Mouse (Mus musculus) effector memory CD4-positive, alpha-beta T cell, adult 7 months (primary cell): ENCODE results near the gene Poldip2. TPM values are rescaled to one million over a fixed set of nuclear protein-coding genes. Genes with fewer than 3 reads are reported as not detected.

ENCODE experiments used
- polyA plus RNA-seq: library from polyadenylated mRNA; unstranded; fragments of 100-300 nt; shearing (Covaris generic); gene quantifications from one replicate; pipeline ENCODE4 v1.2.1, GENCODE M21; 2017

Poldip2 gene
- polyA plus RNA-seq: 33.7 TPM

GRCm38 (mm10) chr11:78512025-78512957 lies at the start of gene Poldip2, which contains the start of gene Tmem199:
Poldip2 (plus strand) TSS chr11:78512193.
Tmem199 (minus strand) TSS chr11:78512172.

GRCm38 (mm10) chr11:78465568-78466180 lies 46.3 kb upstream of the Poldip2 start, which contains the start of gene Slc46a1:
Slc46a1 (plus strand) TSS chr11:78465697.

DNA sequence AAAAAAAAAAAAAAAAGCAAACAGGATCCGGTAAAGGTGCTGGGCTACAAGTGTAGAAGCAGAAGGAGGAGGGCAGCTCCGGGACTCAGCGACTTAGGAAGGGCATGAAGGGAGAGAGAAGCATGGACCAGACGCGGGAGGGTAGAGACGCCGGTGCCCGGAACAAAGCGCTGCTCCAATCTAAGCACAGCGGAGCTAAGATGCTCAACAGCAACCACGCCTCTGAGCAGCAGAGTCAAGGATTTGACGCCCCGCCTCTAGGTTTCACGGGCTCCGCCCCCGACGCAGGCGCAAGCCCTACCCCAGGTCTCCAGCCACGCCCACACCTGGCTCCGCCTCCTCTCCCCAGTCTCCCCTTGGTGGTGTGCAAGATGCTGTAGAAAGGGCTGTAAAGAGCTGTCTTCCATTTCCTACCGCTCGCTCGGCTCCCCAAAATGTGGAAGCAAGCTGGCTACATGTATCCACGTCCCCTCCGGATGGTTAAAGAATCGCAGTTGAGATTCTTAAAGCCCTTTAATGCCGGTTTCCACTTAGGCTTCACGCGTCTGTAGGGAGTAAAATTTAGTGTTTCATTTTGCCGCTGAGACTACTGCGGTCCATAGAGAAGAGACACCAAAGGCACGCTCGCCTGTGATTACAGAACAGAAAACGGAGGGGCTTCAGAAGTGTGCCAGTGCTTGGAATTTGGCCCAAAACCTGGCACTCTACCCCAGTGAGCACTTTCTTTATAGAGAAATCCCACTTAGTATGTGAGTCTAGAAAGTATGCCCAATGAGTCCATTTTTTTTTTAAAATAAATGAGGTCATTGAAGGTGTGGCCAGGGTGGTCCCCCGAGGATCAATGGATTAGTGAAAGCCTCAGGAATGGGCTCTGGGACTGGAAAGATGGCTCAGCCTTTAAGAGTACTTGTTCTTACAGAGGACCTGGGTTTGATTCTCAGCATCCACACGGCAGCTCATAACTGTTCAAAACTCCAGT lies 14.2 kb upstream of the Poldip2 start, which contains the start of gene Sarm1:
Gene Sarm1, minus strand, starts transcription at position 211 of the 979 bp plus-strand sequence.

DNA sequence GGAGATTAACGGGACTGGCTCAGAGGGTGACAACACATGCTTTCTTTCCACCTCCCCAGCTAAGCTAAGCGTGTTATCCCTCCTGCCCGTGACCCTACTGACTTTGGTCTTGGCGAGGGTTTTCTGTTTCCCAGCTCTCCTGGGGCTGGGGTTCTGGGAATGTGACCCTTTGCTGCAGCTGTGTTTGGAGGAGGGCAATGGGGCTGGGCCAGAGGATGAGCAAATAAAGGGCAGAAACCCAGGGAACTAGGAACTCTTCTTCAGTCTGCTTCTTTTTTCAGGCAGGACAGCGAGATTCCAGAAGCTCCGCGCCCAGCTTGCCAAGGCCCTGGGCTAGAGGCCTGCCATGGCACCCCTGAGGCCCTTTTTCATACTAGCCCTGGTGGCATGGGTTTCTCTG lies 13.0 kb upstream of the Poldip2 start, which contains the start of gene Vtn:
Gene Vtn, plus strand, starts transcription at position 88 of the 400 bp plus-strand sequence.

GRCm38 (mm10) chr11:78502909-78503650 lies 8.9 kb upstream of the Poldip2 start, which contains the start of gene Sebox:
Sebox (plus strand) TSS chr11:78503447.

GRCm38 (mm10) chr11:78536080-78536689 lies 24.2 kb downstream of the Poldip2 start, which contains the start of the genes Tnfaip1 and Ift20:
Tnfaip1 (minus strand) TSS chr11:78536332.
Ift20 (plus strand) TSS chr11:78536361.

DNA sequence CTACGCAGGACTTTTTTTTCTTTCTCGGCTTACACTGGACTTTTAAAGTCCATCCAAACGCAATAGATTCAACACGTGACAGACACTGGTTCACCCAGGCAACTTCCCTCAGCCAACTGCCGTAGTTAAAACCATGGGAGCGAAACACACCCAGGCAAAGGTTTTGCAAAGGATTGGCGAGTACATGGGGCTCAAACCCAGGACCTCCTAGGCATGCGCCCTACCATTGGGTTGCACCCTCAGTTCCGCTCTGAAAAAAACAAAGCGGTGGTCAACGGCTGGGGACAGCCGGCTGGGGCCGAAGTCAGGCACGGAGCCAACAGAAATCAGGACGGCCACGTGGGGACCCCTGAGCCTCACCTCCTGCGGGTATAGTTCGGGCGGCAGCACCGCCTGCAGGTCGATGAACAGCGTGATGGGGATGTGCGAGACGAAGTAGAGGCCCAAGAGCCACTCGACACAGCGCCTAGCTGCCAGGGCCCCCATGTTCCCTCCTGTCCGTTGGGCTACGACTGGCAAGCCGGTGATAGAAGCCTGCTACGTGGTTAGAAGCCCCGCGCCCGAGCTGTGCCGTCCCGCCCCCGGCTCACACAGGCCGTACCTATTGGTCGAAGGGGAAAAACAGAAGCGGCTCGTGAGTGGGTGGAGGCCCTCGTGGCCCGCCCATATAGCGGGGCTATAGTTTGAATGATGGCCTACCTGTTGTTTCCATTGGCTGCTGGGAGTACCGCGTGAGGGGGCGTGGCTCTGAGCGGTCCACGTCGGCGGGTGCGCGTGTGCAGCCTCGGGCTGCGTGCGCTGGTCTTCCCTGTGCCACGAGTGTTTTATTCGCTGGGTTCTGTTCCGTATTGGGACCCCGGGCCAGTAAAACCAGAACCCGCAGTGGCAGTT lies 38.4 kb downstream of the Poldip2 start, which contains the start of gene Tmem97:
Gene Tmem97, minus strand, starts transcription at position 610 of the 891 bp plus-strand sequence.

Other genes starting within 250 kb of the Poldip2 start
- gene BC030499, start 221.4 kb upstream of the Poldip2 start, polyA plus RNA-seq: 0.52 TPM
- gene Spag5, start 210.7 kb upstream of the Poldip2 start, polyA plus RNA-seq: 0.88 TPM
- gene Aldoc, start 189.2 kb upstream of the Poldip2 start, polyA plus RNA-seq: 6.8 TPM
- gene Pigs, start 183.8 kb upstream of the Poldip2 start, polyA plus RNA-seq: 69.6 TPM
- gene Unc119, start 168.7 kb upstream of the Poldip2 start, polyA plus RNA-seq: 29.6 TPM
- gene Foxn1, start 125.6 kb upstream of the Poldip2 start, polyA plus RNA-seq: 0.30 TPM
- not detected for gene Slc13a2, start 90.0 kb upstream of the Poldip2 start, polyA plus RNA-seq
- 0.62 TPM for gene Slc46a1, start 46.5 kb upstream of the Poldip2 start, polyA plus RNA-seq
- gene Sarm1, start 14.4 kb upstream of the Poldip2 start, polyA plus RNA-seq: 2.6 TPM
- gene Vtn, start 13.1 kb upstream of the Poldip2 start, polyA plus RNA-seq: not detected
- gene Sebox, start 8.7 kb upstream of the Poldip2 start, polyA plus RNA-seq: not detected
- gene Tmem199, start within 50 bp of the Poldip2 start, polyA plus RNA-seq: 17.1 TPM
- gene Tnfaip1, start 24.1 kb downstream of the Poldip2 start, polyA plus RNA-seq: 15.2 TPM
- 61.7 TPM for gene Ift20, start 24.2 kb downstream of the Poldip2 start, polyA plus RNA-seq
- gene Tmem97, start 38.6 kb downstream of the Poldip2 start, polyA plus RNA-seq: 16.8 TPM
- gene Nlk, start 185.2 kb downstream of the Poldip2 start, polyA plus RNA-seq: 5.7 TPM
- gene Ccnq, start 239.5 kb downstream of the Poldip2 start, polyA plus RNA-seq: 20.7 TPM